Mouse (Mus musculus): ENCODE measurements around the gene Tardbp. TPM values are rescaled to one million over a fixed set of nuclear protein-coding genes. Genes with fewer than 3 reads are reported as not detected.

Tardbp gene
- total RNA-seq, 2 experiments from 2014 or later, result 97.3 to 116 TPM

GRCm38 (mm10) chr4:148563595-148563994 lies 63.2 kb downstream of the Tardbp start:
- DNase-seq, result no peak
- intact Hi-C loops (cut with DNase I), result no loop called here

GRCm38 (mm10) chr4:148562676-148563075 lies 64.1 kb downstream of the Tardbp start:
- intact Hi-C loops (cut with DNase I), result no loop called here

More at GRCm38 (mm10) chr4:148562676-148563075, 64.1 kb downstream of the Tardbp start:
- DNase-seq, result no peak

Other genes starting within 250 kb of the Tardbp start
- 10 to 100 TPM; 10.7 to 11.6 TPM for gene Ubiad1, start 182.2 kb downstream of the Tardbp start, total RNA-seq (2021)
- 10 to 100 TPM; 28.6 to 35.8 TPM for gene Mtor, start 178.4 kb downstream of the Tardbp start, total RNA-seq (2021)
- gene Angptl7, start 126.6 kb downstream of the Tardbp start, total RNA-seq (2021), result 10 to 100 TPM; 33.9 to 36.6 TPM
- gene Exosc10, start 68.6 kb downstream of the Tardbp start, total RNA-seq (2021), result 10 to 100 TPM; 16.8 to 21.5 TPM
- 10 to 100 TPM; 10.2 to 14.4 TPM for gene Srm, start 35.5 kb downstream of the Tardbp start, total RNA-seq (2021)
- under 1 TPM; 0.17 to 0.77 TPM for gene Masp2, start 24.5 kb downstream of the Tardbp start, total RNA-seq (2021)
- 1 to 10 TPM; 5.6 to 6.8 TPM for gene Gm572, start 16.3 kb upstream of the Tardbp start, total RNA-seq (2021)
- gene Casz1, start 177.4 kb upstream of the Tardbp start, total RNA-seq (2021), result 10 to 100 TPM; 24.8 to 45.6 TPM

Measured in gastrocnemius, postnatal 36 days (tissue).